Mouse (Mus musculus) MEL (cell line): Measurements from ENCODE around the gene Hpn.

Experiments
- CHD1 ChIP-seq: IDR thresholded peaks from 2 replicates; pipeline ENCODE4 v1.6.1; 2012; ENCODE audit warnings: low read depth, mild to moderate bottlenecking, inconsistent platforms, low read length, improper control_type of control experiment
- CHD2 ChIP-seq: IDR thresholded peaks from 2 replicates; pipeline ENCODE4 v1.6.1; 2011; ENCODE audit warnings: low read length, improper control_type of control experiment
- CTCF ChIP-seq, 3 experiments: IDR thresholded peaks in 2 of 3; conservative IDR thresholded peaks in 1 of 3; 2 replicates each; pipeline ENCODE4 v1.5.1; 2011 to 2012; ENCODE audit warnings: low read length in 3 of 3, low read depth in 2 of 3, mild to moderate bottlenecking in 2 of 3, improper control_type of control experiment in 1 of 3, inconsistent platforms in 1 of 3, mixed read lengths in 1 of 3, moderate library complexity in 1 of 3; ENCODE audit not compliant: control insufficient read depth in 1 of 3, insufficient read depth in 1 of 3, poor library complexity in 1 of 3, severe bottlenecking in 1 of 3
- EP300 ChIP-seq, 2 experiments: IDR thresholded peaks; 2 replicates each; pipeline ENCODE4 v1.6.1; 2011; ENCODE audit warnings: improper control_type of control experiment in 2 of 2, low read length in 2 of 2, low read depth in 1 of 2, mild to moderate bottlenecking in 1 of 2
- GATA1 ChIP-seq: IDR thresholded peaks from 2 replicates; pipeline ENCODE4 v1.6.1; 2011; ENCODE audit warnings: low read depth, low read length, improper control_type of control experiment
- MAFK ChIP-seq: IDR thresholded peaks from 2 replicates; pipeline ENCODE4 v1.6.1; 2011; ENCODE audit warnings: low read depth, mild to moderate bottlenecking, low read length, improper control_type of control experiment, borderline replicate concordance
- POLR2A ChIP-seq, 2 experiments: IDR thresholded peaks; 2 replicates each; pipeline ENCODE4 v1.6.1; 2011 to 2012; ENCODE audit warnings: low read length in 2 of 2, mild to moderate bottlenecking in 2 of 2, control low read depth in 1 of 2, improper control_type of control experiment in 1 of 2, low read depth in 1 of 2, moderate library complexity in 1 of 2; ENCODE audit not compliant: control insufficient read depth in 1 of 2, insufficient read depth in 1 of 2, poor library complexity in 1 of 2
- POLR2AphosphoS2 ChIP-seq: IDR thresholded peaks from 2 replicates; pipeline ENCODE4 v1.6.1; 2011; ENCODE audit warnings: low read length, improper control_type of control experiment
- USF1 ChIP-seq: IDR thresholded peaks from 2 replicates; pipeline ENCODE4 v1.6.1; 2014; ENCODE audit warnings: low read depth, mild to moderate bottlenecking, inconsistent platforms, low read length, improper control_type of control experiment, moderate library complexity

DNA sequence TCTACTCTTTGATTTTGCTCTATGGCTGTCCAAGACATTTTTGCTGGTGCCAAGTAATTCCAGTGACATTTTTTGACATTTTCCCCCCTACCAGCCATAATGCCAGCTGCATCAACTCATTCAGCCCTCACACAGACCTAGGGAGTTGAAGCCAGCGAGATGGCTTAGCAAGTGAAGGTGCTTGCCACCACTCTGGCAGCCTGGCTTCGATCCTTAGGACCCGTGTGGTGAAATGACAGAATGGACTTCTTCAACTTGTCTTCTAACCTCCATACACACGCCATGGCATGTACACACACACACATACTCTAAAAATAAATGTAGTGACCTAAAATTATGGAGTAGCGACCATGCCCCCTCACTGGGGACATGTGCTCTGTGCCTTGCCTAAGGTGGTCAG, 9.3 kb upstream of the Hpn start:
- no peak for TF ChIP-seq GATA1
- no peak for TF ChIP-seq CHD1
- TF ChIP-seq CHD2 = no peak
- no peak for TF ChIP-seq USF1
- TF ChIP-seq CTCF (IDR thresholded peaks at IDR 0.05 in 2 of 3, conservative IDR thresholded peaks at IDR 0.05 in 1 of 3; ENCODE audit: control insufficient read depth in 1 of 3, insufficient read depth in 1 of 3, low read depth in 2 of 3, low read length in 3 of 3, poor library complexity in 1 of 3, severe bottlenecking in 1 of 3) = no peak
- TF ChIP-seq POLR2A (IDR thresholded peaks at IDR 0.05; ENCODE audit: control insufficient read depth in 1 of 2, insufficient read depth in 1 of 2, low read depth in 1 of 2, low read length in 2 of 2, poor library complexity in 1 of 2) = no peak
- no peak for TF ChIP-seq EP300 (IDR thresholded peaks at IDR 0.05; ENCODE audit: low read depth in 1 of 2, low read length in 2 of 2)
- no peak for TF ChIP-seq MAFK
- no peak for TF ChIP-seq POLR2AphosphoS2
